Mouse (Mus musculus): Measurements from ENCODE around the gene Msx1. TPM values are rescaled to one million over a fixed set of nuclear protein-coding genes. Genes with fewer than 3 reads are reported as not detected.

Gene Msx1
- polyA plus RNA-seq, 1 experiment, result 5.9 TPM

- no peak overlapping the region for H3K4me3 ChIP-seq (replicated peaks; ENCODE audit: extremely low read depth, low read depth, low read length)
- H3K4me1 ChIP-seq (ENCODE audit: control insufficient read depth, insufficient read depth, low read length), result no peaks in the 10 kb centered on the region
- WGBS, result 59% methylated on average over 8 of the region's 8 CpGs
- TF ChIP-seq CTCF (IDR thresholded peaks at IDR 0.05; ENCODE audit: insufficient read depth, low read length), result no peak
- TF ChIP-seq POLR2A (IDR thresholded peaks at IDR 0.05; ENCODE audit: borderline replicate concordance, extremely low read depth, low read depth, low read length), result no peak
- no peak for DNase-seq
These were observed 19.8 kb downstream of the Msx1 start for GRCm38 (mm10) chr5:37804512-37805118.

DNA sequence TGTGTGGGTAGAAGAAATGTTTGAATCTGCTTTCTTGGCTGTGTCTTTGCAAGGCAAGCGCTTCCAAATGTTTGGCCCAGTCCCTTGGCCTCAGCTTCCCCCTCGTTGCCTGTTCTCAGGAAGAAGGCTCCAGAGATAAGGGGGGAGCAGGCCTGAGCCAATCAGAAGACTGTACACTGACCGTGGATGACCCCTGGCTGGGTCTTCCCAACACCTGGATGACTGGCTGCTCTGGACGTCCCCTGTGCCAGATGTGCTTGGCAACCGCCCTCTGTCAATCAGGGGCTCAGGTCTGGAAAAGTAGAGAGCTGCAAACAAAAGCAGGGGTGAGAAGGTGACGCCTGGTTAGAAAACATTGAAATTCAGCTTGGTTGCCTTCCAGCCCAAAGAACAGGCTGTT is 27.1 kb downstream of the Msx1 start:
- DNase-seq, result no peak
- TF ChIP-seq CTCF (IDR thresholded peaks at IDR 0.05; ENCODE audit: insufficient read depth, low read length), result no peak
- no peak for TF ChIP-seq POLR2A (IDR thresholded peaks at IDR 0.05; ENCODE audit: borderline replicate concordance, extremely low read depth, low read depth, low read length)
- 58% methylated on average over 6 of the region's 6 CpGs for WGBS
- Histone ChIP-seq H3K4me1 (ENCODE audit: control insufficient read depth, insufficient read depth, low read length) (no peaks in the 10 kb centered on the region), H3K4me3 (replicated peaks; ENCODE audit: extremely low read depth, low read depth, low read length) (no peak overlapping the region)

DNA sequence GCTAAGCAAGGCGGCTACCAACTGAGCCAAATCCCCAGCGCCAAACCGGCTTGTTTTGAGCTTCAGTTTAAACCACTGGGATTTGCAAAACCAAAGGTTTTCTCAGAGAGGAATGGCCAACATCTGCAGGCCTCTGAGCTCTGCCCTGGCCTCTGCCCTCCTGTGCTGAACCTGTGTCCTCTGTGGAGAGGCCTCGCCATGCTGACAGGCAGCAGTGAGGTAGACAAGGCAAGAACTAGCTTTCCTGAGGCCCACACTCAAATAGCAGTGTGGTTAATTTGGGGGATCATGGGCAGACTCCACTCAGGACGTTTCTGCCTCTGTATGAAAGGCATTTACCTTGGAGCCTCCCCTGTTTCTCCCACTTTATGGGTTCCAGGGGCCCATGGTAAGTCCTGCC is 27.6 kb downstream of the Msx1 start:
- no peak for DNase-seq
- no peak for TF ChIP-seq CTCF (IDR thresholded peaks at IDR 0.05; ENCODE audit: insufficient read depth, low read length)
- TF ChIP-seq POLR2A (IDR thresholded peaks at IDR 0.05; ENCODE audit: borderline replicate concordance, extremely low read depth, low read depth, low read length), result no peak
- H3K4me1 ChIP-seq (ENCODE audit: control insufficient read depth, insufficient read depth, low read length), result no peaks in the 10 kb centered on the region
- no peak overlapping the region for H3K4me3 ChIP-seq (replicated peaks; ENCODE audit: extremely low read depth, low read depth, low read length)
- 63% methylated on average over 5 of the region's 5 CpGs for WGBS

GRCm38 (mm10) chr5:37795691-37796090 is 28.7 kb downstream of the Msx1 start:
- H3K4me3 ChIP-seq (replicated peaks; ENCODE audit: extremely low read depth, low read depth, low read length), result no peak overlapping the region
- TF ChIP-seq POLR2A (IDR thresholded peaks at IDR 0.05; ENCODE audit: borderline replicate concordance, extremely low read depth, low read depth, low read length), result no peak
- TF ChIP-seq CTCF (IDR thresholded peaks at IDR 0.05; ENCODE audit: insufficient read depth, low read length), result no peak
- 88% methylated on average over 6 of the region's 6 CpGs for WGBS
- H3K4me1 ChIP-seq (ENCODE audit: control insufficient read depth, insufficient read depth, low read length), result no peaks in the 10 kb centered on the region
- DNase-seq, result no peak

GRCm38 (mm10) chr5:37792154-37792553 is 32.2 kb downstream of the Msx1 start:
- no peak for TF ChIP-seq POLR2A (IDR thresholded peaks at IDR 0.05; ENCODE audit: borderline replicate concordance, extremely low read depth, low read depth, low read length)
- TF ChIP-seq CTCF (IDR thresholded peaks at IDR 0.05; ENCODE audit: insufficient read depth, low read length), result no peak
- H3K4me3 ChIP-seq (replicated peaks; ENCODE audit: extremely low read depth, low read depth, low read length), result no peak overlapping the region
- DNase-seq, result no peak
- WGBS, result 43% methylated on average over 5 of the region's 5 CpGs
- no peaks in the 10 kb centered on the region for H3K4me1 ChIP-seq (ENCODE audit: control insufficient read depth, insufficient read depth, low read length)

- no peak overlapping the region for H3K4me3 ChIP-seq (replicated peaks; ENCODE audit: extremely low read depth, low read depth, low read length)
- H3K4me1 ChIP-seq (ENCODE audit: control insufficient read depth, insufficient read depth, low read length), result no peaks in the 10 kb centered on the region
- 68% methylated on average over 9 of the region's 9 CpGs for WGBS
- DNase-seq, result no peak
- no peak for TF ChIP-seq POLR2A (IDR thresholded peaks at IDR 0.05; ENCODE audit: borderline replicate concordance, extremely low read depth, low read depth, low read length)
- TF ChIP-seq CTCF (IDR thresholded peaks at IDR 0.05; ENCODE audit: insufficient read depth, low read length), result no peak
These were observed 39.5 kb downstream of the Msx1 start for GRCm38 (mm10) chr5:37784847-37785391.

- no peak for DNase-seq
- no peak overlapping the region for H3K4me3 ChIP-seq (replicated peaks; ENCODE audit: extremely low read depth, low read depth, low read length)
- no peaks in the 10 kb centered on the region for H3K4me1 ChIP-seq (ENCODE audit: control insufficient read depth, insufficient read depth, low read length)
- WGBS, result 66% methylated on average over 8 of the region's 8 CpGs
- TF ChIP-seq CTCF (IDR thresholded peaks at IDR 0.05; ENCODE audit: insufficient read depth, low read length) (no peak), POLR2A (IDR thresholded peaks at IDR 0.05; ENCODE audit: borderline replicate concordance, extremely low read depth, low read depth, low read length) (no peak)
These were observed 41.1 kb downstream of the Msx1 start for GRCm38 (mm10) chr5:37783306-37783705.

DNA sequence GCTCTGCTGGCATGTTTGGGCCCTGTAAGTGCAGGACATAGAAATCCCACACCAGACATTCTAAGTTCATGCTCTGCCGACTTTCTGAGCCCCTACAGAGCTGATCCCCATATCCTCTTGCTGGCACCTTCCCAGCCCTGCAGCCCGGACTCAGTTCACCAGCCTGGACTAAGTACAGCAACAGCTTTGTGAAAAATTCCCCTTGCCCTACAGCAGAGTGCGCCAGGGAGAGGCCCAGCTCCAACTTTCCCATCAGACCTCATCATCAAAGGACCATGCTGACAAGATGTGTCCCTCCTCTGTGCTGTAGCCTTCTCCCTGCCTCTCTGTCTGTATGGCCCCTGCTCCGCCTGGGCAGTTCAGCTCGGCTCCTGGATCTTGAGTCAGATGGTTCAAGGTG is 48.7 kb downstream of the Msx1 start:
- Histone ChIP-seq H3K4me3 (replicated peaks; ENCODE audit: extremely low read depth, low read depth, low read length) (no peak overlapping the region), H3K4me1 (ENCODE audit: control insufficient read depth, insufficient read depth, low read length) (no peaks in the 10 kb centered on the region)
- DNase-seq, result no peak
- TF ChIP-seq CTCF (IDR thresholded peaks at IDR 0.05; ENCODE audit: insufficient read depth, low read length) (no peak), POLR2A (IDR thresholded peaks at IDR 0.05; ENCODE audit: borderline replicate concordance, extremely low read depth, low read depth, low read length) (no peak)
- 45% methylated on average over 5 of the region's 5 CpGs for WGBS

- no peak for DNase-seq
- no peaks in the 10 kb centered on the region for H3K4me1 ChIP-seq (ENCODE audit: control insufficient read depth, insufficient read depth, low read length)
- 66% methylated on average over 4 of the region's 4 CpGs for WGBS
These were observed 50.4 kb downstream of the Msx1 start for GRCm38 (mm10) chr5:37774011-37774410.

GRCm38 (mm10) chr5:37770870-37771269 is 53.5 kb downstream of the Msx1 start:
- no peak for TF ChIP-seq CTCF (IDR thresholded peaks at IDR 0.05; ENCODE audit: insufficient read depth, low read length)
- TF ChIP-seq POLR2A (IDR thresholded peaks at IDR 0.05; ENCODE audit: borderline replicate concordance, extremely low read depth, low read depth, low read length), result no peak
- no peaks in the 10 kb centered on the region for H3K4me1 ChIP-seq (ENCODE audit: control insufficient read depth, insufficient read depth, low read length)
- 82% methylated on average over 6 of the region's 6 CpGs for WGBS

More at GRCm38 (mm10) chr5:37774011-37774410, 50.4 kb downstream of the Msx1 start:
- TF ChIP-seq CTCF (IDR thresholded peaks at IDR 0.05; ENCODE audit: insufficient read depth, low read length) (no peak), POLR2A (IDR thresholded peaks at IDR 0.05; ENCODE audit: borderline replicate concordance, extremely low read depth, low read depth, low read length) (no peak)
- H3K4me3 ChIP-seq (replicated peaks; ENCODE audit: extremely low read depth, low read depth, low read length), result no peak overlapping the region

More at GRCm38 (mm10) chr5:37770870-37771269, 53.5 kb downstream of the Msx1 start:
- no peak overlapping the region for H3K4me3 ChIP-seq (replicated peaks; ENCODE audit: extremely low read depth, low read depth, low read length)
- DNase-seq, result no peak

Other genes with a start within 250 kb of the Msx1 start
- gene Stk32b, start 107.4 kb downstream of the Msx1 start, polyA plus RNA-seq (2012; rRNA removed), result 0.03 and 0.07 TPM in 2 replicates
- gene Cytl1, start 89.1 kb downstream of the Msx1 start, polyA plus RNA-seq (2012; rRNA removed), result 36.3 and 50.8 TPM in 2 replicates
- 15.6 and 17.4 TPM in 2 replicates for gene Stx18, start 214.2 kb upstream of the Msx1 start, polyA plus RNA-seq (2012; rRNA removed)